Mouse (Mus musculus) gastrocnemius, adult 2 months (tissue): Measurements from ENCODE around the gene Kcnd1. TPM values are rescaled to one million over a fixed set of nuclear protein-coding genes. Genes with fewer than 3 reads are reported as not detected.

Experiments
- DNase-seq: peaks from one replicate; pipeline ENCODE4 v3.0.0; 2022
- H3K27ac ChIP-seq: fragments of 200-600 bp; 2 replicates; pipeline ENCODE4 v1.8.1; 2022; ENCODE audit warnings: mild to moderate bottlenecking
- H3K4me3 ChIP-seq: fragments of 200-600 bp; 2 replicates; pipeline ENCODE4 v1.8.1; 2022; ENCODE audit warnings: mild to moderate bottlenecking, moderate library complexity
- CTCF ChIP-seq: fragments of 200-600 bp; IDR thresholded peaks from 2 replicates; pipeline ENCODE4 v1.8.1; 2022; ENCODE audit warnings: antibody characterized with exemption, mild to moderate bottlenecking, moderate library complexity
- intact Hi-C: fragments of 180-260 bp; cut with DNase I; formaldehyde crosslinking; loops from one replicate; pipeline ENCODE4 v1.15.1; 2025
- long read RNA-seq, 2 experiments: library from polyadenylated mRNA; stranded (forward); transcript quantifications; one replicate each; pipeline ENCODE4 v2.0.0; 2021
- total RNA-seq, 2 experiments: library from RNA; stranded (reverse); gene quantifications; 2 replicates each; pipeline ENCODE4 v1.2.3; 2021

Gene Kcnd1
- under 1 TPM; 0.15 to 0.22 TPM for total RNA-seq
- long read RNA-seq, experiment 1 = 0 reads
- long read RNA-seq, experiment 2 = 0 reads

- intact Hi-C loops = no loop called here
- TF ChIP-seq CTCF = no peak
- Histone ChIP-seq H3K27ac (peak within 1 kb of the TSS; percentile 40), H3K4me3 (peak within 1 kb of the TSS; percentile 63)
- DNase-seq = peak; percentile 35
Measured at GRCm38 (mm10) chrX:7821865-7822779, at the start of gene Kcnd1. TSS of gene Kcnd1 (plus strand) at chrX:7822289.

GRCm38 (mm10) chrX:7772766-7773165 lies 49.3 kb upstream of the Kcnd1 start:
- Histone ChIP-seq H3K27ac (no peak overlapping the region), H3K4me3 (no peak overlapping the region)
- no peak for DNase-seq
- TF ChIP-seq CTCF = peak; percentile 54
- intact Hi-C loops = loop anchor here (10.0 kb wide), 1 partner anchor 348 kb away; no protein-coding TSS in a partner anchor

GRCm38 (mm10) chrX:7775501-7776205 lies 46.4 kb upstream of the Kcnd1 start:
- intact Hi-C loops = loop anchor here (2.0 to 10.0 kb wide), 2 partner anchors 41 to 351 kb away; no protein-coding TSS in a partner anchor
- H3K27ac ChIP-seq = no peak overlapping the region
- no peak for DNase-seq
- no peak for TF ChIP-seq CTCF
- no peak overlapping the region for H3K4me3 ChIP-seq

GRCm38 (mm10) chrX:7776329-7777082 lies 45.6 kb upstream of the Kcnd1 start:
- peak; percentile 38 for DNase-seq
- no peak overlapping the region for H3K4me3 ChIP-seq
- peak; percentile 77 for TF ChIP-seq CTCF
- intact Hi-C loops = loop anchor here (2.0 to 10.0 kb wide), 2 partner anchors 42 to 352 kb away; no protein-coding TSS in a partner anchor
- H3K27ac ChIP-seq = no peak overlapping the region

GRCm38 (mm10) chrX:7778450-7779244 lies 43.4 kb upstream of the Kcnd1 start:
- no peak overlapping the region for H3K4me3 ChIP-seq
- no peak for DNase-seq
- no peak overlapping the region for H3K27ac ChIP-seq
- intact Hi-C loops = loop anchor here (10.0 kb wide), 1 partner anchor 354 kb away; no protein-coding TSS in a partner anchor
- TF ChIP-seq CTCF = no peak

GRCm38 (mm10) chrX:7779294-7779693 lies 42.8 kb upstream of the Kcnd1 start:
- DNase-seq = no peak
- intact Hi-C loops = loop anchor here (10.0 kb wide), 1 partner anchor 354 kb away; no protein-coding TSS in a partner anchor
- Histone ChIP-seq H3K27ac (no peak overlapping the region), H3K4me3 (no peak overlapping the region)
- no peak for TF ChIP-seq CTCF

GRCm38 (mm10) chrX:7782603-7783092 lies 39.4 kb upstream of the Kcnd1 start:
- intact Hi-C loops = no loop called here
- Histone ChIP-seq H3K27ac (no peak overlapping the region), H3K4me3 (no peak overlapping the region)
- DNase-seq = no peak
- TF ChIP-seq CTCF = no peak

- Histone ChIP-seq H3K4me3 (peak within 1 kb of the TSS; percentile 86), H3K27ac (peak within 1 kb of the TSS; percentile 91)
- peak; percentile 82 for DNase-seq
- intact Hi-C loops = no loop called here
- no peak for TF ChIP-seq CTCF
Measured at GRCm38 (mm10) chrX:7789542-7790136, 32.5 kb upstream of the Kcnd1 start, which contains the start of gene Gripap1. TSS of gene Gripap1 (plus strand) at chrX:7789765.

- Histone ChIP-seq H3K27ac (peak overlapping the region; percentile 91), H3K4me3 (peak overlapping the region; percentile 86)
- no peak for TF ChIP-seq CTCF
- DNase-seq = no peak
- intact Hi-C loops = no loop called here
Measured at GRCm38 (mm10) chrX:7790309-7790708, 31.8 kb upstream of the Kcnd1 start.

GRCm38 (mm10) chrX:7793361-7793760 lies 28.7 kb upstream of the Kcnd1 start:
- no peak overlapping the region for H3K27ac ChIP-seq
- intact Hi-C loops = no loop called here
- no peak overlapping the region for H3K4me3 ChIP-seq
- DNase-seq = no peak
- peak; percentile 48 for TF ChIP-seq CTCF

GRCm38 (mm10) chrX:7795016-7795415 lies 27.1 kb upstream of the Kcnd1 start:
- DNase-seq = peak; percentile 26
- no peak for TF ChIP-seq CTCF
- Histone ChIP-seq H3K4me3 (no peak overlapping the region), H3K27ac (no peak overlapping the region)
- intact Hi-C loops = no loop called here
